ENCODE assay signal across 26 mouse cellular contexts in genomic region chr10:91189476-91189875, GRCm38 (mm10). TPM values are rescaled to one million over a fixed set of nuclear protein-coding genes. Genes with fewer than 3 reads are reported as not detected.
DNase-seq lines count a peak whose midpoint lies in the region; ATAC-seq and TF ChIP-seq lines count a peak whose summit lies in the region.
"Had no signal": no experiment of that assay in that cellular context is flagged by ENCODE, and none has a peak within 500 bp of the region (broad histone marks: within the 10 kb centered on the region; RNA-seq: fewer than 3 reads in every experiment).

No protein-coding gene starts in this region.

- H3K9ac ChIP-seq in MEL (ENCODE audit: control insufficient read depth, low read depth, low read length, poor library complexity, severe bottlenecking), result peak overlapping the region; percentile 84
- H3K9ac ChIP-seq: forebrain, embryonic 15.5 days; hindbrain, embryonic 13.5 days; limb, embryonic 13.5 days; lung, embryonic 15.5 days; neural tube, embryonic 15.5 days; stomach, embryonic 15.5 days had no signal

- H3K36me3 ChIP-seq in MEL (ENCODE audit: control insufficient read depth in 1 of 2, insufficient read depth in 2 of 2, low read length in 2 of 2), result peaks cover 0 to 3% of the 10 kb centered on the region in 2 experiments; a peak in 2 of 4 replicates
- H3K36me3 ChIP-seq: forebrain, embryonic 15.5 days; hindbrain, embryonic 13.5 days; limb, embryonic 13.5 days; lung, embryonic 15.5 days; neural tube, embryonic 15.5 days; stomach, embryonic 15.5 days had no signal

- no peak for TF ChIP-seq POLR2A in MEL (IDR thresholded peaks at IDR 0.05; ENCODE audit: control insufficient read depth in 1 of 2, insufficient read depth in 1 of 2, low read depth in 1 of 2, low read length in 2 of 2, poor library complexity in 1 of 2)

- TF ChIP-seq RAD21 in MEL (IDR thresholded peaks at IDR 0.05; ENCODE audit: low read depth, low read length), result no peak

- no peak for TF ChIP-seq CTCF in MEL (IDR thresholded peaks at IDR 0.05 in 2 of 3, conservative IDR thresholded peaks at IDR 0.05 in 1 of 3; ENCODE audit: control insufficient read depth in 1 of 3, insufficient read depth in 1 of 3, low read depth in 2 of 3, low read length in 3 of 3, poor library complexity in 1 of 3, severe bottlenecking in 1 of 3)

- H3K27ac ChIP-seq in MEL (ENCODE audit: control insufficient read depth, low read depth, low read length), result peak overlapping the region; percentile 100
- H3K27ac ChIP-seq: forebrain, embryonic 15.5 days; gastrocnemius, adult 2 months; hindbrain, embryonic 13.5 days; layer of hippocampus, adult 2 months; limb, embryonic 13.5 days; lung, embryonic 15.5 days; stomach, embryonic 15.5 days had no signal

- no peaks in the 10 kb centered on the region for H3K27me3 ChIP-seq in MEL (ENCODE audit: control insufficient read depth in 1 of 2, insufficient read depth in 2 of 2, low read length in 2 of 2)
- H3K27me3 ChIP-seq: forebrain, embryonic 15.5 days; hindbrain, embryonic 13.5 days; limb, embryonic 13.5 days; lung, embryonic 15.5 days; megakaryocyte, embryonic 14.5 days; neural tube, embryonic 15.5 days; stomach, embryonic 15.5 days had no signal

- ATAC-seq in erythroid progenitor cell, adult 5-6 weeks (replicated peaks; ENCODE audit: low FRiP score, poor library complexity, severe bottlenecking), result peak; percentile 49
- ATAC-seq: forebrain, embryonic 15.5 days had no signal

- peak; percentile 49 to 66 for DNase-seq in adrenal gland, adult (ENCODE audit: inconsistent age in 2 of 2, low spot score in 1 of 2)
- no peak for DNase-seq in adrenal gland, adult 8-10 months
- DNase-seq in MEL (ENCODE audit: low read depth, low spot score), result peak; percentile 89
- DNase-seq in thymus, postnatal 10 days (ENCODE audit: low spot score in 2 of 2), result no peak
- DNase-seq in kidney, postnatal 25 days, result no peak
- DNase-seq in embryo, embryonic 11 days, result no peak
- DNase-seq: cerebellum, adult 2 months; gastrocnemius, adult 2 months; gastrocnemius, postnatal 36 days; heart, adult 18-20 months; heart, postnatal 4 days; kidney, adult 11 months; kidney, postnatal 14 days; lung, postnatal 36 days; midbrain, embryonic 14.5 days; right cerebral cortex, postnatal 25 days; thymus, postnatal 14 days had no signal

- TF ChIP-seq EP300 in MEL (IDR thresholded peaks at IDR 0.05; ENCODE audit: low read depth in 1 of 2, low read length in 2 of 2), result no peak

- no peaks in the 10 kb centered on the region for H3K9me3 ChIP-seq in MEL (replicated peaks; ENCODE audit: insufficient read depth, low read length)
- H3K9me3 ChIP-seq: forebrain, embryonic 15.5 days; hindbrain, embryonic 13.5 days; limb, embryonic 13.5 days; lung, embryonic 15.5 days; megakaryocyte, embryonic 14.5 days; neural tube, embryonic 15.5 days; stomach, embryonic 15.5 days had no signal

- peak overlapping the region; percentile 80 to 89 for H3K4me3 ChIP-seq in MEL (ENCODE audit: control insufficient read depth in 1 of 2, insufficient read depth in 1 of 2, low read depth in 2 of 2, low read length in 2 of 2)
- H3K4me3 ChIP-seq: forebrain, embryonic 15.5 days; gastrocnemius, adult 2 months; hindbrain, embryonic 13.5 days; layer of hippocampus, adult 2 months; limb, embryonic 13.5 days; lung, embryonic 15.5 days; megakaryocyte, embryonic 14.5 days; neural tube, embryonic 15.5 days; stomach, embryonic 15.5 days had no signal

- H3K79me2 ChIP-seq in MEL (ENCODE audit: control insufficient read depth, insufficient read depth, low read length, poor library complexity), result no peaks in the 10 kb centered on the region; the same call in 1 of the 2 replicates

- peaks cover 0 to 9% of the 10 kb centered on the region in 2 experiments; a peak in 3 of 4 replicates for H3K4me1 ChIP-seq in MEL (ENCODE audit: control insufficient read depth in 1 of 2, insufficient read depth in 2 of 2, low read length in 2 of 2)

TF ChIP-seq in MEL, 35 proteins besides CTCF, POLR2A, EP300 and RAD21:
- TF ChIP-seq MEF2A (IDR thresholded peaks at IDR 0.05; ENCODE audit: extremely low read depth, insufficient replicate concordance, low read depth, low read length, poor library complexity, severe bottlenecking), result no peak
- no peak for TF ChIP-seq UBTF (IDR thresholded peaks at IDR 0.05; ENCODE audit: borderline replicate concordance, insufficient read depth, low read depth, low read length)
- TF ChIP-seq MAFK (IDR thresholded peaks at IDR 0.05; ENCODE audit: borderline replicate concordance, low read depth, low read length), result no peak
- TF ChIP-seq GATA1 (IDR thresholded peaks at IDR 0.05; ENCODE audit: low read depth, low read length), result peak; percentile 58; the same call in 1 of the 2 replicates
- no peak for TF ChIP-seq TAL1 (IDR thresholded peaks at IDR 0.05; ENCODE audit: low read length)
- no peak for TF ChIP-seq NRF1 (IDR thresholded peaks at IDR 0.05; ENCODE audit: insufficient read depth, low read depth, low read length, poor library complexity, severe bottlenecking)

RNA-seq across cellular contexts. Expression of gene Tmpo, which starts 8.4 kb away (rescaled TPM):
- 100 to 1,000 TPM in 2 of 4 experiments, 10 to 100 TPM in 2; 81.5 to 150 (median 108) TPM for total RNA-seq in adrenal gland, adult 8-10 months (2022)
- total RNA-seq in MEL (2012; rRNA removed), result 211 and 225 TPM in 2 replicates
- polyA plus RNA-seq in MEL (2012; ENCODE audit: insufficient read depth in 1 of 2, insufficient read length in 2 of 2, low read depth in 1 of 2, low replicate concordance in 2 of 2, missing spikeins in 1 of 2), result 100 to 1,000 TPM; 215 to 219 TPM
- total RNA-seq in erythroid progenitor cell, adult 5-6 weeks (2015; ENCODE audit: low replicate concordance), result 941 and 1,232 TPM in 2 replicates
- 1,337 and 1,570 TPM in 2 replicates for total RNA-seq in erythroid progenitor cell, adult 5-6 weeks (2017; ENCODE audit: low replicate concordance)

Comparison
In these comparisons a context has a peak if more than half of its experiments do, and no peak if none do; other contexts are left out.
1. DNase-seq: peak in adrenal gland, adult (2 of 2) and MEL (single experiment); none in adrenal gland, adult 8-10 months (single experiment), thymus, postnatal 10 days (0 of 2), kidney, postnatal 25 days (0 of 2) and embryo, embryonic 11 days (single experiment).